Mouse (Mus musculus) embryonic facial prominence, embryonic 11.5 days (tissue): ENCODE measurements around the gene Pde3a. TPM values are rescaled to one million over a fixed set of nuclear protein-coding genes. Genes with fewer than 3 reads are reported as not detected.

Experiments used
- ATAC-seq: fragments of 200-750 bp; cut with Nextera tagmentation; replicated peaks from 2 replicates; pipeline ENCODE4 v1.8.0; 2017; ENCODE audit warnings: low read depth; ENCODE audit not compliant: insufficient number of reproducible peaks, low FRiP score, low TSS enrichment
- DNase-seq: peaks from one replicate; pipeline ENCODE4 v3.0.0-alpha.2; 2015; ENCODE audit warnings: low spot score
- H3K27ac ChIP-seq: fragments of 300-500 bp; sonication (generic); replicated peaks from 2 replicates; pipeline ENCODE4 v1.5.1; 2014; ENCODE audit warnings: mild to moderate bottlenecking, low read depth, low read length, control low read depth
- H3K27me3 ChIP-seq: fragments of 300-500 bp; sonication (generic); 2 replicates; pipeline ENCODE4 v1.6.1; 2014; ENCODE audit warnings: mild to moderate bottlenecking, low read length, moderate library complexity, mixed read lengths; ENCODE audit not compliant: control insufficient read depth, insufficient read depth
- H3K36me3 ChIP-seq: fragments of 300-500 bp; sonication (generic); replicated peaks from 2 replicates; pipeline ENCODE4 v1.6.1; 2014; ENCODE audit warnings: low read depth, mild to moderate bottlenecking, low read length, moderate library complexity, mixed read lengths; ENCODE audit not compliant: control insufficient read depth, insufficient read depth
- H3K4me1 ChIP-seq: fragments of 300-500 bp; sonication (generic); 2 replicates; pipeline ENCODE4 v1.6.1; 2014; ENCODE audit warnings: low read length, mixed read lengths; ENCODE audit not compliant: control insufficient read depth, insufficient read depth
- H3K4me2 ChIP-seq: fragments of 300-500 bp; sonication (generic); 2 replicates; pipeline ENCODE4 v1.6.1; 2014; ENCODE audit warnings: low read depth, mild to moderate bottlenecking, control low read depth, low read length, moderate library complexity
- H3K4me3 ChIP-seq: fragments of 300-500 bp; sonication (generic); 2 replicates; pipeline ENCODE4 v1.5.1; 2014; ENCODE audit warnings: low read depth, low read length, control low read depth
- H3K9ac ChIP-seq: fragments of 300-500 bp; sonication (generic); replicated peaks from 2 replicates; pipeline ENCODE4 v1.6.1; 2014; ENCODE audit warnings: mild to moderate bottlenecking, control low read depth, low read length
- H3K9me3 ChIP-seq: fragments of 300-500 bp; sonication (generic); replicated peaks from 2 replicates; pipeline ENCODE4 v1.6.1; 2016; ENCODE audit warnings: mild to moderate bottlenecking, low read length, inconsistent platforms, mixed read lengths; ENCODE audit not compliant: control insufficient read depth
- WGBS: fragments of 180-500 bp; shearing (Covaris S2); extraction: QIAGEN DNeasy Blood & Tissue Kit; methylation state at CpG from one replicate; pipeline ENCODE4 v1.1.7; 2014; 5-methylcytosine and 5-hydroxymethylcytosine counted together
- polyA plus RNA-seq: library from polyadenylated mRNA; unstranded; fragments of >200 nt; fragmentation: Nextera tagmentation; extraction: Ambion mirVana; gene quantifications from 2 replicates; pipeline ENCODE4 v1.2.1, GENCODE M21; 2014

The Pde3a gene
- polyA plus RNA-seq, 1 experiment from 2014 or later: 2.8 TPM

DNA sequence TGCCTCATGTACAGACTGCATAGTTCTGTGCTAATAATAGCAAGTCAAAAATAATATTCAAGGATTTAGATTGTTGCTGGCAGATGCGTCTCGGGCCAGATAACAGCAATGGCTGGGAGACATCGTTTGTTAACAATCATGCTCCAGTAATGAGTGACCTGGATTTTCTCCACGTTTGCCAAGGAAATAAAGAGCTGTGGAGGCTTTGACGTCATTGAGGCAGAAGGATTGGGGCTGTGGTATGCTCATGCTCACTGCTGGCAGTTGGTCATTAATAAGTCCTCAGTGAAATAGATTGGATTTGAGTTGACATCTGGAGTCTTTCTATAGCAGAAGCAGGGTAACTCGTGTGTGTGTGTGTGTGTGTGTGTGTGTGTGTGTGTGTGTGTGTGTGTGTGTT, 103.2 kb downstream of the Pde3a start:
- H3K36me3 ChIP-seq: no peaks in the 10 kb centered on the region
- no peak overlapping the region for H3K27ac ChIP-seq
- H3K4me3 ChIP-seq: no peak overlapping the region
- H3K9me3 ChIP-seq: no peaks in the 10 kb centered on the region
- no peak for DNase-seq
- no peak overlapping the region for H3K4me2 ChIP-seq
- no peaks in the 10 kb centered on the region for H3K27me3 ChIP-seq
- H3K9ac ChIP-seq: no peak overlapping the region
- ATAC-seq: no peak
- 62% methylated on average over 6 of the region's 6 CpGs for WGBS
- no peaks in the 10 kb centered on the region for H3K4me1 ChIP-seq

DNA sequence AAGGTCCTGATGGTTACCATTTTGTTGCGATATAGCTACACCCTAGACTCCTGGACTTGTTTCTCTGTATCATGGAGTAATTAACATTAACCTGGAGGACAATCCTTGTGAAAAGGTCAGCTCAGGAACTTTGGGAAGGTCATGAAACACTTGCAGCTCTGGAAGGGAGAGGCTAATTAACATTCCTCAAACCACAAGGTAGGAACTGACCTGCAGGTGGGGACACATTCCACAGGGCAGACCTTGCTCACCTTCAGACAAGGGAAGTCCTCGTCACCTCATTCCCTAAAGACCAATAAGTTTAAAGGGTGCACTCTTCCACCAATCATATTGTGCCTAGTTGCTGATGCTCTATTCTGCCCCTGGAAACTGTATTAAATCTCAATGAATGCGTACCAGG, 114.6 kb downstream of the Pde3a start:
- DNase-seq: no peak
- 88% methylated on average over 3 of the region's 3 CpGs for WGBS
- no peak for ATAC-seq
- H3K36me3 ChIP-seq: no peaks in the 10 kb centered on the region
- H3K4me3 ChIP-seq: no peak overlapping the region
- no peaks in the 10 kb centered on the region for H3K27me3 ChIP-seq
- no peak overlapping the region for H3K9ac ChIP-seq
- H3K4me2 ChIP-seq: no peak overlapping the region
- H3K9me3 ChIP-seq: no peaks in the 10 kb centered on the region
- no peak overlapping the region for H3K27ac ChIP-seq
- H3K4me1 ChIP-seq: no peaks in the 10 kb centered on the region

- H3K4me1 ChIP-seq: no peaks in the 10 kb centered on the region
- WGBS: 63% methylated on average over 5 of the region's 5 CpGs
- no peak overlapping the region for H3K27ac ChIP-seq
- DNase-seq (no peak), ATAC-seq (no peak)
- no peaks in the 10 kb centered on the region for H3K27me3 ChIP-seq
- H3K4me3 ChIP-seq: no peak overlapping the region
- no peaks in the 10 kb centered on the region for H3K36me3 ChIP-seq
- H3K4me2 ChIP-seq: no peak overlapping the region
- H3K9ac ChIP-seq: no peak overlapping the region
- no peaks in the 10 kb centered on the region for H3K9me3 ChIP-seq
These were observed 118.0 kb downstream of the Pde3a start for GRCm38 (mm10) chr6:141367037-141367436.

DNA sequence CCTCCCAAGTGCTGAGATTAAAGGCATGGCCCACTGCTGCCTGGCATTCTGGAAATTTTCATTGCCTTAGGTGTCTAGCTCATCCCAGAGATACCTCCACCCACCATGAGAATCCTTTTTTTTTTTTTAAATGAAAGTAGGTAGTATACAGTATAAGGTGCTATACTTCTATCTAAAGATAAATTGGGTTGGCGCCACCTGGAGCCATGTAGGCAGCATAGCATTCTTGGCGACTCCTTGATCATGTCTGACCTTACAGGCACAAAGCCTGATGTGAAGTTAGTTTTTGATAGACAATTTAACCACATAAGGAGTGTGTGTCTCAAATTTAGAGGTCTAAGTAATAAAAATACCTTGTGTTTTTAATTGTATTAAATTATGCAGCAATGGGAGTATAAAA, 123.6 kb downstream of the Pde3a start:
- 52% methylated on average over 2 of the region's 2 CpGs for WGBS

GRCm38 (mm10) chr6:141374469-141375057, 125.5 kb downstream of the Pde3a start:
- Histone ChIP-seq H3K27ac (no peak overlapping the region), H3K36me3 (no peaks in the 10 kb centered on the region), H3K9ac (no peak overlapping the region), H3K4me2 (no peak overlapping the region), H3K4me3 (no peak overlapping the region), H3K9me3 (no peaks in the 10 kb centered on the region), H3K4me1 (no peaks in the 10 kb centered on the region), H3K27me3 (no peaks in the 10 kb centered on the region)
- ATAC-seq (no peak), DNase-seq (no peak)
- WGBS: 77% methylated on average over 2 of the region's 2 CpGs

More for the DNA sequence above, 123.6 kb downstream of the Pde3a start:
- Histone ChIP-seq H3K9ac (no peak overlapping the region), H3K4me2 (no peak overlapping the region), H3K27me3 (no peaks in the 10 kb centered on the region), H3K36me3 (no peaks in the 10 kb centered on the region), H3K27ac (no peak overlapping the region), H3K4me3 (no peak overlapping the region), H3K9me3 (no peaks in the 10 kb centered on the region), H3K4me1 (no peaks in the 10 kb centered on the region)
- ATAC-seq: no peak
- peak; percentile 51 for DNase-seq

DNA sequence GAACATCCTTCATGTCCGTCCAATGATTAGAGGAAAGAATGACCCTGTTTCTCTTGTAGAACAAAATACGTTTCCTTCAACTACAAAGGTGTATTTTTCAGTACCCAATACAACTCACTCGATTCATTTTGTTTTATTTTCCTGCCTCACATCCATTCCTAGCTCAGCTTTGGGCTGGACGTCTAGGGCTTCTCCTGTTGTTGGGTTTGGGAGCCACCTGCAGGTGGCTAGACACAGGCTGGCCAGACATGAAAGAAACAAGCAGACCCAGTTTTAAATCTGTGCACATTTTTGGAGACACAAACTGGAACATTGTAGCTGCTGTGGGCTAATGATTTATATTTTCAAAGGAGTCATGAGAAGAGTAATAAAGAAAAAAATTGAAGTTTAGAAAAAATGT, 126.1 kb downstream of the Pde3a start:
- no peaks in the 10 kb centered on the region for H3K27me3 ChIP-seq
- no peak overlapping the region for H3K9ac ChIP-seq
- no peak for DNase-seq
- no peak for ATAC-seq
- no peaks in the 10 kb centered on the region for H3K4me1 ChIP-seq
- WGBS: 74% methylated on average over 4 of the region's 4 CpGs
- no peaks in the 10 kb centered on the region for H3K36me3 ChIP-seq
- no peak overlapping the region for H3K27ac ChIP-seq
- no peak overlapping the region for H3K4me3 ChIP-seq
- H3K4me2 ChIP-seq: no peak overlapping the region
- no peaks in the 10 kb centered on the region for H3K9me3 ChIP-seq

DNA sequence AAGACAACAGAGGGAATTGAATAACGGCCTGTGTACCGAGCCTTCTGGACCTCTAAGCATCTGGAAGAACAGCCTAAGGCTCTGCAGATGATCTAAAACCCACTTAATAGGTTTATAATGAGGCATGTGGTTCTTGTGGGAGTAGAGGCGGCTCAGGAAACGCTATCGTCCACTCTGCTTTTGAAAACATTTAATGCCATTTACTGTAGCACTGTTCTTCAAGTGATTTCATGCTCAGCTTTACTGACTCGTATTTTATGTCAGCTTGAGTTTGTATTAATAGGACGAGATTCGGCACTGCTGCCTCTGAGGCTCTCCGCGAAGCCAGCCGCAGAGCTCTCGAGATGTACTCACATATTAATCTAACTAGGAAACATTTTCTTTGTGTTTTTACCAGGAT, 131.9 kb downstream of the Pde3a start:
- Histone ChIP-seq H3K4me3 (no peak overlapping the region), H3K4me2 (no peak overlapping the region), H3K36me3 (no peaks in the 10 kb centered on the region), H3K9me3 (no peaks in the 10 kb centered on the region), H3K27me3 (no peaks in the 10 kb centered on the region), H3K4me1 (no peaks in the 10 kb centered on the region), H3K27ac (no peak overlapping the region), H3K9ac (no peak overlapping the region)
- ATAC-seq: peak; percentile 66
- DNase-seq: peak; percentile 74
- WGBS: 21% methylated on average over 12 of the region's 12 CpGs

DNA sequence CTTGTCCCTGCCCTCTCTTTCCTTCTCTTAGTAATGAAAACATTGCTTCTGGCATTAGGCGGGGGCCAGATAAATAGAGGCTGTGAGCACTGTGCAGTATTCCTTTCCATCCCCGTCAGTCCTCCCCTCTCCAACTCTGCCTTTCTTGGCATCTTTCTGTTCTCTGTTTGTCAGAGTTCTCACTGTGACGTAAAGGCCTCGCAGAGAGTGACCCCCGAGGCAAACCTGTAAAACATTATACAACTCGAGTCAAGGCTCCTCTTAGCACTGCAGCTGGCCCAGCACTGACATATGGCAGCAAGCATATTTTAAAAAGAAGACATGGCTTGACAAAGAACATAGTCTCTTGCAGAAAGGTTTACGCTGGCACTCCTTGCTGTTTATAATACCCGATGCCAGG, 132.4 kb downstream of the Pde3a start:
- Histone ChIP-seq H3K9me3 (no peaks in the 10 kb centered on the region), H3K36me3 (no peaks in the 10 kb centered on the region), H3K9ac (no peak overlapping the region), H3K27ac (no peak overlapping the region), H3K4me1 (no peaks in the 10 kb centered on the region), H3K4me3 (no peak overlapping the region), H3K27me3 (no peaks in the 10 kb centered on the region), H3K4me2 (no peak overlapping the region; the same call in 1 of the 2 replicates)
- WGBS: 11% methylated on average over 8 of the region's 8 CpGs
- ATAC-seq (peak; percentile 89), DNase-seq (peak; percentile 79)
